Mouse (Mus musculus) adrenal gland, postnatal 4 days (tissue): ENCODE data around the gene Smcr8. TPM values are rescaled to one million over a fixed set of nuclear protein-coding genes. Genes with fewer than 3 reads are reported as not detected.
"Not testable (repeated sequence)": the region's sequence is repeated elsewhere in the genome, so short reads cannot be mapped to it uniquely, and the experiment has no call there.

Source experiments
- DNase-seq, 2 experiments: peaks; one replicate each; pipeline ENCODE4 v3.0.0; 2021 to 2022; ENCODE audit warnings: low spot score in 2 of 2, mixed read lengths in 2 of 2
- total RNA-seq, 2 experiments: library from RNA; stranded (reverse); gene quantifications; 2 replicates each; pipeline ENCODE4 v1.2.3; 2021

The Smcr8 gene
- total RNA-seq, 2 experiments from 2014 or later: 21.8 to 23.2 TPM

- no peak for DNase-seq
These were observed 2.4 kb downstream of the Smcr8 start for GRCm38 (mm10) chr11:60779673-60780189.

- no peak for DNase-seq
These were observed 7.0 kb downstream of the Smcr8 start for GRCm38 (mm10) chr11:60784179-60784922.

- no peak for DNase-seq
These were observed 10.3 kb downstream of the Smcr8 start for GRCm38 (mm10) chr11:60787595-60787994.

DNA sequence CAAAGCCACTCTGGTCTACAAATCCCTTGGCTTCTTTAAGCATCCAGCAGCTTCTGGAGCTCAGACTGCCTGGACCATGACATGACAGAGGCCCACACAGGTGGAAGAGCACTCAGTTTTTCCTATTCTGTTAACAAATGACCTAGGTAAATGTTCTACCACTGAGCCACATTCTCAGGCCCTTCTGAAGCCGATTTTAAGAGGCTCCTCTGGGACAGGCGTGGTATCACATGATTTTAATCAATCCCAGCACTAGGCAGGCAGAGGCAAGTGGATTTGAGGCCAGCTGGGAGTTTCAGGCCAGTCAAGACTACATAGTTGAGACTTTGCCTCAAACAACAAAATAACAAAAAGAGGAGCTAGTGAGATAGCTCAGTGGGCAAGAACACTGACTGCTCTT is 13.1 kb downstream of the Smcr8 start:
- no peak for DNase-seq

DNA sequence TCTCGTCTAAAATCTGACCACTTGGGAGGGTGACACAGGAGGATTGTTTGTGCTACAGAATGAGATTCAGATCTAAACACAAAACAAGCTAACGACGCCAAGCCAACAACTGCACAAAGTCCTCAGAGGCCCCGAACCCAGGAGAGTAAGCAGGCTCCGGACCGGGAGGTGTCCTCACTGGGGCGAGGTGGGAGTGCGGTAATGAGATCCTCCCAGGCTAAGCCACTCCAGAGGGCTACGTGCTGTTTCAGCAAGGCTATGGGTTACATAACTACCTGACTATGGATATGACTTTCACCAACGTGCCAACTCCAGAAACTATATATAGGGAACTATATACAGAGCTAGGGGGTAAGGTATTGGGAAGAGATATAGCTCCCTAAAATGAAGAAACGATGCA is 19.0 kb downstream of the Smcr8 start:
- DNase-seq: no peak

DNA sequence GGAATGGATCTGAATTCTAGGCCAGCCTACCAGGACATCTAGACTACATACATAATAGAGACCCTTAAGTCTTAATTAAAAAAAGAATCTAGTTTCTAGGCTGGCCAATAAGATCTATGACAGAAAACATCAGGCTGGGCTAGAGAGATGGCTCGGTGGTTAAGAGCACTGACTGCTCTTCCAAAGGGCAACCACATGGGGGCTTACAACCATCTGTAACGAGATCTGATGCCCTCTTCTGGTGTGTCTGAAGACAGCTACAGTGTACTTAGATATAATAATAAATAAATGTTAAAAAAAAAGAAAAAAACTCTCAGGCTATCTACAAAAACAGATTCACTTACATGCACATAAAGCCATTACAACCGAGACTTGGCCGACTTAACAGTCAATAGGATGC is 22.7 kb downstream of the Smcr8 start:
- no peak for DNase-seq

GRCm38 (mm10) chr11:60800892-60801291 is 23.6 kb downstream of the Smcr8 start:
- DNase-seq: no peak

- peak in 1 of 2 experiments; percentile 30 for DNase-seq
These were observed 31.2 kb downstream of the Smcr8 start for GRCm38 (mm10) chr11:60808286-60809070.

DNA sequence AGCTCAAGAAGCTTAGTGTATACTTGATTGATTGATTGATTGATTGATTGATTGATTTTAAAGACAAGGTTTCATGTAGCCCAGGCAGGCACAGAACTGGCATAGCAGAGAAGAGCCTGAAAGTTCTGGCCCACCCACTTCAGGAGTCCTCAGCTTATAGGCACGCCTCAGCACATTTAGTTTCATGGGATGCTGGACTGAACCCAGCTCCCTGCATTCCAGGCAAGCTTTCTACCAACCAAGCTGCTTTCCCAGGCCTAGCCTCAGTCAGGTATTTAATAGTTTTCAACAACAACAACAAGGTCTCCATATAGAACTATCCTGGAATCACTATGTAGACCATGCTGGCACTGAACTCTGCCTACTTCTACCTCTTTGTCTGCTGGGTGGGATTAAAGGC is 32.2 kb downstream of the Smcr8 start:
- DNase-seq: no peak

DNA sequence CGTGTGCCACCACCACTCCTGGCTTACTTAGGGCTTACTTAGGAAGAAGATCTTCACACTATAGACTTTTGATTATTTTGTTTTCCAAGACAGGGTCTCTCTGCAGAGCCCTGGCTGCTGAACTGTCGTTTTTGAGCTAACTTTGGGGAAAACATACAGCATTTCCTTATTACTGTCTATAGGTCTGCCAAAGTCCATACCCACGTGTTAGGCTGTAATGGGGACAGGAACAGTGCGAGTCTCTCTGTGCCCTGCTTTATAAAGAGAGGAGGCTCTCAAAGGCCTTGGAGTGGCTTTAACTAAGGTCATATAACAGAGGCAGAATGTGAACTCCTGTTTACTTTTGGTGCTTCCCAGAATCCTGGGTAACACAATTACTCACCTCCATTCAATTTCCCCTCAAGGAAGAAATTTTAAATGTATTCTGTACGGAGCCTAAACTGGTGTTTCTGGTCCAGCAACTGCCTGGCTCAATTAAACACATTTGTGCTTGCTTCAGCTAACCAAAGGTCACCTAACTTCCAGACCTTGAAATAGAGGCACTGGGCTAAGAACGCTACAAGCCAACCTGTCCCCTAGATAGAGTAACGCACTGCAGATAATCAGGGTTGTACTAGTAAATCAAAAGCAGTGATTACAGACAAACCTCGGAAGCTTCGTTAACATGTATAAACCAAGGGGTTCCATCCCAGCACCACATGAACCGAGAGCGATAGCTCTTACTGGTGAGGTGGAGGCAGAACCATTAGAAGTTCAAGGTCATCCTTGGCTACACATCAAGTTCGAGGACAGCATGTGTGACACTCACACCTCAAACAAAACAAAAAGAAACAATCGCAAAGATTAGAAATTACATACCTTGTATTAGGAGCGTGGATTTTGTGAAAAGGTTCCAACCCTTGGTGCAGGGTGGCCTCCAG is 33.0 kb downstream of the Smcr8 start:
- DNase-seq: no peak

GRCm38 (mm10) chr11:60811054-60811460 is 33.7 kb downstream of the Smcr8 start:
- peak; percentile 90 to 94 for DNase-seq

DNA sequence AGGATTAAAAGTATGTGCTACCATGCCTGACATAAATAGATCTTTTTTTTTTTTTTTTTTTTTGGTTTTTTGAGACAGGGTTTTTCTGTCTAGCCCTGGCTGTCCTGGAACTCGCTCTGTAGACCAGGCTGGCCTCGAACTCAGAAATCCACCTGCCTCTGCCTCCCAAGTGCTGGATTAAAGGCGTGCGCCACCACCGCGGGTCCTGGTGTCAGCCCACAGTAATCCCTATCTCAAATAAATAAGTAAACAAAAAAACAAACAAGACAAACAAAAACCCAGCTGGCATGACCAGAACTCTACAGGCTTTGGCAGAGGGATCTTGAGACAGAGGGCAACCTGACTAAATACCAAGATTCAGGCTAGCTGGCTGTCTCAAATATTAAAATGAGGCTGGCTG is 34.3 kb downstream of the Smcr8 start, which contains the start of gene Shmt1:
Gene Shmt1 (minus strand): TSS at position 101 of the 400 bp plus-strand sequence.
- DNase-seq: not testable (repeated sequence)

DNA sequence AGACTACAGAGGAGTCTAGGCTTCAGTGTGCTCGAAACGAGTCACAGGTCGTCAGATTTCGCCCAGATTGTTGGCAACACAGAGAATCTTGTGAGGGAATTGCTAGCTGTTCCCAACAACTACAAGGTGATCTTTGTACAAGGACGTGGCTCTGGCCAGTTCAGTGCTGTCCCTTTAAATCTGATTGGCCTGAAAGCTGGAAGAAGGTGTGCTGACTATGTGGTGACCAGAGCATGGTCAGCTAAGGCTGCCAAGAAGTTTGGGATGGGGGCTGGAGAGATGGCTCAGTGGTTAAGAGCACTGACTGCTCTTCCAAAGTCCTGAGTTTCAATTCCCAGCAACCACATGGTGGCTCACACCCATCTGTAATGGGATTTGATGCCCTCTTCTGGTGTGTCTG is 39.1 kb downstream of the Smcr8 start:
- no peak for DNase-seq

DNA sequence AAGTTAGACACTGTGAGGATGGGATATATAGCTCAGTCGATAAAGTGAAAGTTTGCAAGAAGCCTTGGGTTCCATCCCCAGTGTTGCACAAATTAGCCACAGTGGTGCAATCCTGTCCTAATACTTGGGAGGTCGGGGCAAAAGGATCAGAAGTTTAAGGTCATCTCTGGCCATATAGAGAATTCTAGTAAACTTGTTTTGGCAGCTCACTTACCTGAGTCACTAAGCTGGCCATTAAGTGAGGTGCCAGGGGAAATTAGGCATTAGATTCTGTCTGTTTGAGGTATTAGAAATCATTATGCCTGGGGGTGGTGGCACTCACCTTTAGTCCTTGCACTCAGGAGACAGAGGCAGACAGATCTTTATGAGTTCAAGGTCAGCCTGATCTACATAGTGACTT is 46.4 kb downstream of the Smcr8 start:
- DNase-seq: no peak

- DNase-seq: no peak
These were observed 47.9 kb downstream of the Smcr8 start for GRCm38 (mm10) chr11:60825191-60825590.

DNA sequence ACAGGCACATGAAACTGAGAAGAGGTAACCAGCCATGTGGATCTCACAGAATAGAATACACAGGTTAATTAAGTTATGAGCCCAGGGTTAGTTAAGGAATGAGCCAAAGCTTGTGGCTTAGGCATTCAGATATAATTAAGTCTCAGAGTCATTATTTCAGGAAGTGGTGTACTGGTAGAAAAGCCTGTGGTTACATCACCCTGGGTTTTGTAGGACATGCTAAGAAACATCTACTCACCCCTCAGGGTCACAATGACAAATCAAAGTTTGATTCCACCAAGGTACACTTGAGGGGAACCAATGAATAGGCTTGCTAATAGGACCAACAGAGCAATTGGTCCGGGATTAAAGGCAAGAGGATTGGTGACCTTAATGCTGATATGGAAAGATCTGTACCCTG is 49.4 kb downstream of the Smcr8 start:
- DNase-seq: no peak

- DNase-seq: no peak
These were observed 50.1 kb downstream of the Smcr8 start for GRCm38 (mm10) chr11:60827241-60827945.

GRCm38 (mm10) chr11:60828903-60829302 is 51.6 kb downstream of the Smcr8 start:
- no peak for DNase-seq

GRCm38 (mm10) chr11:60830433-60831052 is 53.2 kb downstream of the Smcr8 start, which contains the start of gene Dhrs7b:
Dhrs7b (plus strand) TSS chr11:60830631.
- DNase-seq: peak; percentile 52 to 62

DNA sequence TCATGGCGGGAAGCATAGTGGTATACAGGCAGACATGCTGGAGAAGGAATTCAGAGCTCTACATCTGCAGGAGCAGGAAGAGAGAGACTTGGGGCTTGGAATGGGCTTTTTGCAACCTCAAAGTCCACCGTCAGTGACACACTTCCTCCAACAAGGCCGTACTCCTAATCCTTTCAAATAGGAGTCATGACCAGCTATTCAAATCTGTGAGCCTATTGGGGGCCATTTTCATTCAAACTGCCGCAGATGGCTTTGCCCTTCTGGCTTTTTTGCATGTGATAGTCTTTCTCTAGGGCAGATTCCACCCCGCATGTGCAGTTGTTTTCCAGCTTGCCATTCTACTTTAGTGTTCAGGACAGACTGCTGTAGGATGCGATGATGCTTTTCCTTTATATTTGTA is 59.6 kb downstream of the Smcr8 start:
- DNase-seq: no peak
